Mouse (Mus musculus): ENCODE measurements around the gene Gna14.

- TF ChIP-seq CTCF (IDR thresholded peaks at IDR 0.05; ENCODE audit: low read depth, low read length) (no peak), POLR2A (IDR thresholded peaks at IDR 0.05; ENCODE audit: insufficient read depth, low read length) (no peak)
These were observed 144.2 kb downstream of the Gna14 start for GRCm38 (mm10) chr19:16579656-16580260.
